Mouse (Mus musculus): ENCODE measurements around the gene Ndufa11. TPM values are rescaled to one million over a fixed set of nuclear protein-coding genes. Genes with fewer than 3 reads are reported as not detected.
A peak's percentile ranks its signal among the peaks of the same experiment; 100 is the strongest.

Ndufa11 gene
- total RNA-seq, 1 experiment: 484 TPM

DNA sequence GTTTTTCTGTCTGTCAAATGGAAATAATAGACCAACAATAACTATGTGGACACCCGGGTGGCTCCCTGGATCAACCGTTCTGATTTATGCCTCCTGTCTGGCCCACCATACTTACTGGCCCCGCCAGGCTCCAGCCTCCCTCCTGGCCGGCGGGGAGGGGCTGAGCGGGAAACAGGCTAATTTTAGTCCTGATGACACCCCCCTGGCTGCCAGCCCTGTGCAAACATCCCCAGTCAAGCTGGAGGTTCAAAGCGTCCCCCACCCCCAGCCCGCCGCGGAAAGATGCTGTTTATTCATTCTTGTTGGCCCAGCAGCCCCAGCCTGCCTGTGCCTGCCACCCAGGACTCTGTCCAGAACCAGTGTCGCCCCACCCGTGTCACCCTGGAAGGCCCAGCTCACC is 10.6 kb downstream of the Ndufa11 start:
- Histone ChIP-seq H3K27ac (ENCODE audit: insufficient read depth, low read depth, low read length, poor library complexity, severe bottlenecking) (no peak overlapping the region), H3K9me3 (ENCODE audit: control insufficient read depth, insufficient read depth, low read depth, low read length) (no peaks in the 10 kb centered on the region), H3K4me3 (ENCODE audit: insufficient read depth in 1 of 2, low read depth in 1 of 2, low read length in 2 of 2, poor library complexity in 1 of 2, severe bottlenecking in 1 of 2) (peak overlapping the region in 1 of 2 experiments; percentile 38; a peak in 1 of 4 replicates), H3K4me1 (ENCODE audit: control insufficient read depth in 2 of 2, insufficient read depth in 2 of 2, low read length in 2 of 2, poor library complexity in 1 of 2) (peaks cover 2 to 27% of the 10 kb centered on the region in 2 experiments; a peak in 3 of 4 replicates), H3K36me3 (ENCODE audit: control insufficient read depth, insufficient read depth, low read length, poor library complexity, severe bottlenecking) (peaks cover 4% of the 10 kb centered on the region; the same call in 1 of the 2 replicates), H3K9ac (ENCODE audit: insufficient read depth, low read depth, low read length, poor library complexity, severe bottlenecking) (peak overlapping the region; percentile 28; the same call in 1 of the 2 replicates)
- in situ Hi-C loops (cut with MboI; ENCODE audit: low sequenced_read_pairs in 2 of 2, unreplicated experiment in 2 of 2): no loop called here
- no peak for TF ChIP-seq ZNF384 (IDR thresholded peaks at IDR 0.05; ENCODE audit: low read depth, low read length)
- TF ChIP-seq HCFC1 (IDR thresholded peaks at IDR 0.05; ENCODE audit: borderline replicate concordance, insufficient read depth, low read length): no peak
- no peak for TF ChIP-seq ZC3H11A (IDR thresholded peaks at IDR 0.05; ENCODE audit: borderline replicate concordance, low read depth, low read length)
- TF ChIP-seq CHD2 (IDR thresholded peaks at IDR 0.05; ENCODE audit: low read depth, low read length): no peak
- TF ChIP-seq MAFK (IDR thresholded peaks at IDR 0.05; ENCODE audit: insufficient read depth, low read depth, low read length): no peak
- DNase-seq (ENCODE audit: low read depth, low spot score): no peak

DNA sequence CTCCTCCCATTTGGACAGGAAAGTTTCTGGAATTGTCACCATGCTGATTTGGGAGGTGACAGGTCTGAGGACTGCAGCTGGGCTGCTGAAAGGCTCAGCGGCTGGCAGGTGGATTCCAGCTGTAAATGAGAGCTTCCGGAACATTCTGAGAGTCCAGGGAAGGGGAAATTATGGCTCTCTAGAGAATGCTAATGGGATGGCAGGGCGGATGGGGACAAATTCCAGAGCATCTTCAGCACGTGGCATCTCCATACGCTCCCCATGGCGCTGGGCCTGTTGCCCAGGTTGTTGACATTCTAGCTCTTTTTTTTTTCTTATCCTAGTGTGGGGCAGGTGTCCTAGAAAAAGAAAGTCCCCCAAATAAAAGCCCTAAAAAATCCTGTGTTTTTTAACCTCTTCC is 11.6 kb downstream of the Ndufa11 start:
- no peak for DNase-seq (ENCODE audit: low read depth, low spot score)
- H3K4me1 ChIP-seq (ENCODE audit: control insufficient read depth in 2 of 2, insufficient read depth in 2 of 2, low read length in 2 of 2, poor library complexity in 1 of 2): peaks cover 2 to 25% of the 10 kb centered on the region in 2 experiments; a peak in 3 of 4 replicates
- no peak for TF ChIP-seq MAFK (IDR thresholded peaks at IDR 0.05; ENCODE audit: insufficient read depth, low read depth, low read length)
- TF ChIP-seq HCFC1 (IDR thresholded peaks at IDR 0.05; ENCODE audit: borderline replicate concordance, insufficient read depth, low read length): no peak
- no peak for TF ChIP-seq CHD2 (IDR thresholded peaks at IDR 0.05; ENCODE audit: low read depth, low read length)
- no peak for TF ChIP-seq ZC3H11A (IDR thresholded peaks at IDR 0.05; ENCODE audit: borderline replicate concordance, low read depth, low read length)
- no peak for TF ChIP-seq ZNF384 (IDR thresholded peaks at IDR 0.05; ENCODE audit: low read depth, low read length)
- H3K36me3 ChIP-seq (ENCODE audit: control insufficient read depth, insufficient read depth, low read length, poor library complexity, severe bottlenecking): no peaks in the 10 kb centered on the region
- no peak overlapping the region for H3K4me3 ChIP-seq (ENCODE audit: insufficient read depth in 1 of 2, low read depth in 1 of 2, low read length in 2 of 2, poor library complexity in 1 of 2, severe bottlenecking in 1 of 2)
- no peaks in the 10 kb centered on the region for H3K9me3 ChIP-seq (ENCODE audit: control insufficient read depth, insufficient read depth, low read depth, low read length)
- in situ Hi-C loops (cut with MboI; ENCODE audit: low sequenced_read_pairs in 2 of 2, unreplicated experiment in 2 of 2): no loop called here
- H3K27ac ChIP-seq (ENCODE audit: insufficient read depth, low read depth, low read length, poor library complexity, severe bottlenecking): no peak overlapping the region
- H3K9ac ChIP-seq (ENCODE audit: insufficient read depth, low read depth, low read length, poor library complexity, severe bottlenecking): no peak overlapping the region

DNA sequence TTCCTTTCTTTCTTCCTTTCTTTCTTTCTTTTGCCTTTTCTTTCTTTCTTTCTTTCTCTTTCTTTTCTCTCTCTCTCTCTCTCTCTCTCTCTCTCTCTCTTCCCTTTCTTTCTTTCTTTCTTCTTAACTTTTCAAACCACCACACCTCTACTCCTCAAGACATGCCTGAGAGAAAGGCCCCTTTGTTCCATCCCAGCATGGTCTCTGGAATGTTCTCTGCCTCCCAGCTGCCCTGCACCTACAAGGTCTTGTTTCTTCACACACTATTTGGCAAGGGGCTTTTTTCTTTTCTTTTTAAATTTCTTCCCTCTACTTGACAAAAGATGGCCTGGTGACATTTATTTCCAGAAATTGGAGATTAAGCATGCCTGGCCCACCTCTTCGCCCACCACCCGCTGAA is 12.1 kb downstream of the Ndufa11 start:
- no peak overlapping the region for H3K4me3 ChIP-seq (ENCODE audit: insufficient read depth in 1 of 2, low read depth in 1 of 2, low read length in 2 of 2, poor library complexity in 1 of 2, severe bottlenecking in 1 of 2)
- in situ Hi-C loops (cut with MboI; ENCODE audit: low sequenced_read_pairs in 2 of 2, unreplicated experiment in 2 of 2): no loop called here
- no peak for TF ChIP-seq MAFK (IDR thresholded peaks at IDR 0.05; ENCODE audit: insufficient read depth, low read depth, low read length)
- TF ChIP-seq ZC3H11A (IDR thresholded peaks at IDR 0.05; ENCODE audit: borderline replicate concordance, low read depth, low read length): no peak
- no peak for TF ChIP-seq ZNF384 (IDR thresholded peaks at IDR 0.05; ENCODE audit: low read depth, low read length)
- no peak for TF ChIP-seq HCFC1 (IDR thresholded peaks at IDR 0.05; ENCODE audit: borderline replicate concordance, insufficient read depth, low read length)
- no peaks in the 10 kb centered on the region for H3K36me3 ChIP-seq (ENCODE audit: control insufficient read depth, insufficient read depth, low read length, poor library complexity, severe bottlenecking)
- no peak for DNase-seq (ENCODE audit: low read depth, low spot score)
- peaks cover 2 to 23% of the 10 kb centered on the region in 2 experiments; a peak in 3 of 4 replicates for H3K4me1 ChIP-seq (ENCODE audit: control insufficient read depth in 2 of 2, insufficient read depth in 2 of 2, low read length in 2 of 2, poor library complexity in 1 of 2)
- H3K9me3 ChIP-seq (ENCODE audit: control insufficient read depth, insufficient read depth, low read depth, low read length): no peaks in the 10 kb centered on the region
- H3K27ac ChIP-seq (ENCODE audit: insufficient read depth, low read depth, low read length, poor library complexity, severe bottlenecking): no peak overlapping the region
- no peak overlapping the region for H3K9ac ChIP-seq (ENCODE audit: insufficient read depth, low read depth, low read length, poor library complexity, severe bottlenecking)

DNA sequence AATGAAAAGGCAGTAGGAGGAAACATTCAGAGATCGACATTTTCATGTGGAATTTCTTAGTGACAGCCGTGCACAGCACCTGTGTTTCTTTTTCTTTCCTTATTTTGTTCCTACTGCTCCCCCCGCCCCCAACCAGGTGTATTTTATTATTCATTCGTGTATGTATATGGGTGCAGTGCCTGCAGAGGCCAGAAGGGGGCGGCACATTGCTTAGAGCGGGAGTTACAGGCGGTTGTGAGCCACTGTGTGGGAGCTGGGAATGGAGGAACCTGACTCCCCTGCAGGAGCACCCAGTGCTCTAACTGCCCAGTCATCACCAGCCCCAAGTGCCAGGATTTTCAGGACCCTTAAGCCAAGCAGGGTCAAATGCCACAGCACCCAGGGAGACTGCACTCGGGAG is 19.0 kb downstream of the Ndufa11 start:
- no peak overlapping the region for H3K4me3 ChIP-seq (ENCODE audit: insufficient read depth in 1 of 2, low read depth in 1 of 2, low read length in 2 of 2, poor library complexity in 1 of 2, severe bottlenecking in 1 of 2)
- H3K4me1 ChIP-seq (ENCODE audit: control insufficient read depth in 2 of 2, insufficient read depth in 2 of 2, low read length in 2 of 2, poor library complexity in 1 of 2): peaks cover 0 to 3% of the 10 kb centered on the region in 2 experiments; a peak in 2 of 4 replicates
- H3K27ac ChIP-seq (ENCODE audit: insufficient read depth, low read depth, low read length, poor library complexity, severe bottlenecking): no peak overlapping the region
- in situ Hi-C loops (cut with MboI; ENCODE audit: low sequenced_read_pairs in 2 of 2, unreplicated experiment in 2 of 2): no loop called here
- no peaks in the 10 kb centered on the region for H3K9me3 ChIP-seq (ENCODE audit: control insufficient read depth, insufficient read depth, low read depth, low read length)
- DNase-seq (ENCODE audit: low read depth, low spot score): peak; percentile 60
- no peak for TF ChIP-seq CHD2 (IDR thresholded peaks at IDR 0.05; ENCODE audit: low read depth, low read length)
- no peak for TF ChIP-seq HCFC1 (IDR thresholded peaks at IDR 0.05; ENCODE audit: borderline replicate concordance, insufficient read depth, low read length)
- no peak for TF ChIP-seq ZC3H11A (IDR thresholded peaks at IDR 0.05; ENCODE audit: borderline replicate concordance, low read depth, low read length)
- no peak for TF ChIP-seq MAFK (IDR thresholded peaks at IDR 0.05; ENCODE audit: insufficient read depth, low read depth, low read length)
- TF ChIP-seq ZNF384 (IDR thresholded peaks at IDR 0.05; ENCODE audit: low read depth, low read length): no peak
- H3K36me3 ChIP-seq (ENCODE audit: control insufficient read depth, insufficient read depth, low read length, poor library complexity, severe bottlenecking): no peaks in the 10 kb centered on the region
- H3K9ac ChIP-seq (ENCODE audit: insufficient read depth, low read depth, low read length, poor library complexity, severe bottlenecking): no peak overlapping the region

DNA sequence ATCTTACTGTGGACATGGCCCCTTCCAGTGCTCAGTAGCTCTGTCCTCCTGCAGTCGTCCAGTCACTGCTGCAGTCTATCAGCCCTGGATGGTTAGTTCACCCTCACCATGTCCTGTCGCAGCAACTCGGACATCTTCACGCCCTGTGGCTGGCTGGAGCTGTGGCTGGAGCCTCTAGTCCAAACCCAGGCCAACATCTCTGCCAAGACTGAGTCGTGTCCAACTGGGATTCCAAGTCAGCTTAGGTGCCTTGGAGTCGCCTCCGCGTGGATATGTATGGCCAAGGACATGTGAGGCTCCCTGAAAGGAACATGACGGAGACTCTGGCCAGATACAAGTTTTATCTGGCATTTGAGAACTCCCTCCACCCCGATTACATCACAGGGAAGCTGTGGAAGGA is 20.7 kb downstream of the Ndufa11 start:
- Histone ChIP-seq H3K4me3 (ENCODE audit: insufficient read depth in 1 of 2, low read depth in 1 of 2, low read length in 2 of 2, poor library complexity in 1 of 2, severe bottlenecking in 1 of 2) (no peak overlapping the region), H3K36me3 (ENCODE audit: control insufficient read depth, insufficient read depth, low read length, poor library complexity, severe bottlenecking) (no peaks in the 10 kb centered on the region), H3K9me3 (ENCODE audit: control insufficient read depth, insufficient read depth, low read depth, low read length) (no peaks in the 10 kb centered on the region), H3K9ac (ENCODE audit: insufficient read depth, low read depth, low read length, poor library complexity, severe bottlenecking) (no peak overlapping the region), H3K27ac (ENCODE audit: insufficient read depth, low read depth, low read length, poor library complexity, severe bottlenecking) (no peak overlapping the region), H3K4me1 (ENCODE audit: control insufficient read depth in 2 of 2, insufficient read depth in 2 of 2, low read length in 2 of 2, poor library complexity in 1 of 2) (peaks cover 0 to 3% of the 10 kb centered on the region in 2 experiments; a peak in 2 of 4 replicates)
- in situ Hi-C loops (cut with MboI; ENCODE audit: low sequenced_read_pairs in 2 of 2, unreplicated experiment in 2 of 2): no loop called here
- TF ChIP-seq HCFC1 (IDR thresholded peaks at IDR 0.05; ENCODE audit: borderline replicate concordance, insufficient read depth, low read length): no peak
- no peak for TF ChIP-seq MAFK (IDR thresholded peaks at IDR 0.05; ENCODE audit: insufficient read depth, low read depth, low read length)
- TF ChIP-seq ZNF384 (IDR thresholded peaks at IDR 0.05; ENCODE audit: low read depth, low read length): no peak
- TF ChIP-seq CHD2 (IDR thresholded peaks at IDR 0.05; ENCODE audit: low read depth, low read length): no peak
- no peak for TF ChIP-seq ZC3H11A (IDR thresholded peaks at IDR 0.05; ENCODE audit: borderline replicate concordance, low read depth, low read length)
- DNase-seq (ENCODE audit: low read depth, low spot score): no peak
